Mouse (Mus musculus) cerebellum, adult 18-20 months (tissue): Measurements from ENCODE around the gene Gm49673.
A peak's percentile ranks its signal among the peaks of the same experiment; 100 is the strongest.
"Not testable (repeated sequence)": the region's sequence is repeated elsewhere in the genome, so short reads cannot be mapped to it uniquely, and the experiment has no call there.

Experiments
- DNase-seq, 2 experiments: peaks; one replicate each; pipeline ENCODE4 v3.0.0; 2021

The Gm49673 gene

DNA sequence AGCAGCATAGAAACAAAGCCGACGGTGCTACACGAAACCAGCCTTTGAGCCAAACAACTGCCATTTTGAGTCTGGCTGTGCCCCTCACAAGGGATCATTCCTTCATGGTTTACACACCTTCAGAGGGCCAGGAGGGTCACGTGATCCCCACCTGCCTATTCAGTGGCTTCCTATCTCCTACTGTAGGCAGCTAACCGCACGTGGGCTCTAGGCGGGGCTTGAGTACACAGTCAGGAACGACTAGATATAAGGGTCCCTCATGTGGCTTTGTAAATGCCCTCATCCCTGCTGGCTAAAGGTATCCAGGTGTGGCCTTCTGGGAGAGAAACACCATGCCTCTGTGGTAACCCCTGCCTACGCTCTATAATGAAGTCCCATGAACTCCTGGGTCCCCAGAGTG lies 18.0 kb downstream of the Gm49673 start:
- DNase-seq, result not testable (repeated sequence)

DNA sequence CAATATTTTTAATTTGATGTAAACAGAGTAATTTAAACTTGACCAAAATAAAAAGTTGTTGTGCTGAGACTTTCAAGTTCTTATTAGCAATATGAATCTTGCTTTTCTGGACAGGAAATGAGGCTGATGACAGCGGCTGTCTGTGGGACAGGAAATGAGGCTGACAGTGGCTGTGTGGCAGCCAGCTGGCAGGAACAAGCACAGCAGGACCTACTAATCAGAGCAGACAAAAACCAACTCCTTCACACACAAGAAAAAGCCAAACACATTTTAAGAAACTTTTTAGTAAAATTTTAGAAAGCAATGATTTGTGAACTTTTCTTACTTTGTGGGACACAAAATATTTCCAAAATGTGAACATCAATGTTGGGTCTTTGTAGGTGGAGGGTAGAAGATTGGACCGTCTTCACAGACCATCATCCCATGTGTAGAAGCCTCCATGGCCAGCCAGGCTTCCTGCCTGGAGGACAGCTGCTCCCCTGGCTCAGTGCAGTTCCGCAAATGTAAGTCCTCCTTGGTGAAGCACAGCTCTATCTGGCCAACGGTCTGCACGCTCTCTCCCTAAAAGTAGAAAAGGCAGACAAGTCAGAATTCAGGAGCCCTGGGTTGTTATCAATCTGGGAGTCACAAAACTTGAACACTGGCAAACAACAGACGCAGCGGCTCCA lies 19.1 kb downstream of the Gm49673 start:
- not testable (repeated sequence) for DNase-seq

DNA sequence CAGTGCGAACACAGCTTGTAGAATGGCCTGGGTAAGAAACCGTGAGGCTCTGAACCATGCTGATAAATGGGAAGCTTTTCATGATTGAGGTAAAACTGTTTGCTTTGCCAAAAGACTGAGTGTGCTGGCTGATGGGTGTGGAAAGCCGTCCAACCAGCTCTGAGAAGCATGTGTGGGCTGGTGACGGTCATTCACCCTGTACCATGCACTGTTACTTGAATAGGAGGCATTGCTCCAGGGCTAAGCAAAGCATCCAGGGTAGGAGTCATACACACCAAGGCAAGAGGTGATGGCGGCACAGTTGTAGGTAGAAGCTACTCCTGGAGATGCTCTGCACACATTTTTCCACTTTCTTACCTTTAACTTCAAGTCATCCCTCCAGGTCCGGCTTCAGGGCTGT lies 23.0 kb downstream of the Gm49673 start:
- not testable (repeated sequence) for DNase-seq

DNA sequence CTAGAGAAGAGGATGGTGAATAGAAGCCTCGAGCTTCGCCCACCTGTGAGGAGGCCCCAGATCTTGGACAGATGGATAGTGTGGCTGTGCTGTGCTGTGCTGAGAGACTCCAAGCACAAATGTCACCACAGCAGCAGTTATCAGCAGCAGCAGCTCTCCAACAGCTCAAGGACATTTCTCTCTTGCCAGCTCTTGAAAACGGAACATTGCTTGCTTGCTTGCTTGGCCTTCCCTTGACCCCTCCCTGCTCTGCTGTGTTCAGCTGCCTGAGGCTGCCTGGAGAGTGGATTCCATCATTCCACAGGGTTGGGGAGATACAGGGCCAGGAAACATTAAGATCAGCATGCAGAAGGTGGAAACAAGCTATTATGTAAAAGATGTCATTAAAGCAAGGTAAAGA lies 24.6 kb downstream of the Gm49673 start:
- DNase-seq, result not testable (repeated sequence)

- not testable (repeated sequence) for DNase-seq
These were observed 30.7 kb downstream of the Gm49673 start for GRCm38 (mm10) chr17:8116928-8117327.

- DNase-seq, result not testable (repeated sequence)
These were observed 31.2 kb downstream of the Gm49673 start for GRCm38 (mm10) chr17:8116378-8116777.

DNA sequence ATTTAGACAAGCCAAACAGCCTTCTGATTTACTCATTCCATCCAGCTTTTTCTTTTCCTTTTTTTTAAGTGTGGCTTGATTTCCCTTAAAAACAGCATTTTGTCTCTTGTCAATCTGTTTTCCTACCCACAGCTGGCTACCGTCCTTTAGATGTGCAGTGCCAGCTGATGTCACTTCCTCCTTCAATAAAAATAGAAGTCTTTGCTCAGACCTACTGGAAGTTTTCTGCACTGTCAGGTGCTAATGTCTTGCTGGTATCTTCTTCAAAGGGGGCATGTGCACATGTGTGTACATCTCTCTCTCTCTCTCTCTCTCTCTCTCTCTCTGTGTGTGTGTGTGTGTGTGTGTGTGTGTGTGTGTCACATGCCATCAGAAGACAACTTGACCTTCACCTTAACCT lies 35.4 kb downstream of the Gm49673 start:
- DNase-seq, result not testable (repeated sequence)

DNA sequence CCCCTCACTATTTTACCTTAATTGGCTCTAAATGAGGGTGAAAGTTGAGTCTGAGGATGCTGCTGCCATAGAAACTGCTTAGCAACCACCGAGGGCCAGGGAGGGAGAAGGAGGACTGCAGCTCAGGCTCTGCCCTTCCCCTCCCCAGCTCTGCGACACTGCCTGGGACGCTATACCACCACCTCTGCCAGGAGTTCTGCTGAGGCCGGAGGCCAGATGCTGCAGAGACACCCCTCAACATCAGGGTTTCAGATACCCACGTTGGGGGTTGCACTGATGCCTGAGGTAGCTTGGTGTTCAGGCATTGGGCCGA lies 46.3 kb downstream of the Gm49673 start:
- DNase-seq, result not testable (repeated sequence)

GRCm38 (mm10) chr17:8100405-8101296 lies 46.9 kb downstream of the Gm49673 start:
- DNase-seq, result not testable (repeated sequence)

GRCm38 (mm10) chr17:8096199-8096598 lies 51.4 kb downstream of the Gm49673 start:
- DNase-seq, result not testable (repeated sequence)

DNA sequence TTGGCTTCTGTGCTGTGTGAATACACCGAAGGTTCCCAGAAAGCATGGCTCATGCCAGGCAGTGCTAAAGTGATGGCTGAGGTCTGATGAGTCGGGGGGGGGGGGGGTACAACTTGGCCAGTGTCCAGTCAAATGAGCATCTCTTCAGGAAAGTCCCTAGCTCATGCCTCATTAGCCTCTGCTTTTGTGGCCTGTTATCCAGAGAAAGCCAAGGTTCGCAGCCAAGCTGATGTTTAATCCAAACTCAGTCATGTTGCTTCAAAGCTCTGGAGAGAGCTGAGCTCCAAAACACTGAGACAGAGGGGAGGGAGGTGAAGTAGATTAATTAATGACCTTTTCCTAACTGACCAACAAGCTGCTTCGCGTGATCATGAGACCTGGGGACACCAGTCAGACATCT lies 51.9 kb downstream of the Gm49673 start:
- DNase-seq, result not testable (repeated sequence)

- DNase-seq, result not testable (repeated sequence)
These were observed 54.8 kb downstream of the Gm49673 start for GRCm38 (mm10) chr17:8092537-8093526.

DNA sequence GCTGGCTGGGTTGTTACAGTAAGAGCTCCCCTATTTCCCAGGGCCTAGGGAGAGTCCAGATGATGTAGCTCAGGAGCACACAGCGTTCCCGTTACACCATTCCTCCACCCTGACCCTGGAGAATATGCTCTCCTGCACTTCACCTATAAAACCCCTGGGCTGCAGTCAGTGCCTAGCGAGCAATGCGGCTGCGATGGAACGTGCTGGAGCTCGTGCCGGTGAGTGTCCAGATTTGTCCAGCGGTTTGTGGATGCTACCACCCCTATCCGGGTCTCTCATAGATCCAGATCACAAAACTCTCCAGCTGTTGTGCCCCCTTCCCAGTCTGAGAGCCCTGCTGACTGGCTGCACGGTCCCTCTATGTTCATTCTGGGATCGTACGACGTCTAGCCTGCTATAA lies 56.3 kb downstream of the Gm49673 start:
- DNase-seq, result not testable (repeated sequence)

DNA sequence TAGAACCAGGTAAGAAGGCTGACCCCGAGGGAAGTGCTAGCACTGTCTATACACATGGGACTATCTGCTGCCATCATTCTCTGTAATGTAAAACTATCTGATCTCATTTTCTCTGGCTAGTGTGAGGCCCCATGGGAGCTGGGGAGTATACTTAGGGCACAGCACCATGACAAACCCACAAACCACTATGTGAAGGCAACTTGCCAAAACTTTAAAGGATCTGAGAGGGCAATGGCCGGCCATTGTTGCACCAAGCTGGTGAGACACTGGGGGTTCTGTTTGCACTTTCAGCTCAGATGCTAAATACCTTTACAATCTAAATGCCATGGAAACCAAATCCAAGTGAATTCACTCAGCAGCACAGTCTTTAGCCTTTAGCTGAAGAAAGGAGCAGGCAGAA lies 77.7 kb downstream of the Gm49673 start:
- DNase-seq, result not testable (repeated sequence)

DNA sequence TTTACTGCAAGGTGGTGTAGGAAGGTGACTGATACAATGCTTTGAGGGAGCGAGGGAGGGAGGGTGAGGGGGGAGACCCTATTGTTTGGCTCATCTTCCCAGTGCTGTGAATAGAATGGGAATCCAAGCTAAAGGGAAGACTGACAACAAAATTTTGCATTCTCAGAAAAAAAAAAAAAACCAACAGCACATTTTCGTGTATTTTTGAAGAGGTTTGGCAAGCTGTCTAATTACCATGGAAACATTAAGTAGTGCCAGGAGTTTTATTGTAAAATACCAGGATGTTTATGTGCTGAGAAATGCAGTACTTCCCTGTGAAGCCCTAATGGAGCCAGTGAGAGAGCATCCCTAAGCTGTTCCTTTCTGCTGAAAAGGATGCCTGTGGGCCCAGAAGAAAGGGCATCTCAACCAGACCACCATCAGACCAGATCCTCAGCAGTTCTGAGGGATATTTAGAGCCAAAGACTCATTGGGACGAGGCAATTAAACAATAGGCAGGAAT lies 90.9 kb downstream of the Gm49673 start:
- DNase-seq, result not testable (repeated sequence)

DNA sequence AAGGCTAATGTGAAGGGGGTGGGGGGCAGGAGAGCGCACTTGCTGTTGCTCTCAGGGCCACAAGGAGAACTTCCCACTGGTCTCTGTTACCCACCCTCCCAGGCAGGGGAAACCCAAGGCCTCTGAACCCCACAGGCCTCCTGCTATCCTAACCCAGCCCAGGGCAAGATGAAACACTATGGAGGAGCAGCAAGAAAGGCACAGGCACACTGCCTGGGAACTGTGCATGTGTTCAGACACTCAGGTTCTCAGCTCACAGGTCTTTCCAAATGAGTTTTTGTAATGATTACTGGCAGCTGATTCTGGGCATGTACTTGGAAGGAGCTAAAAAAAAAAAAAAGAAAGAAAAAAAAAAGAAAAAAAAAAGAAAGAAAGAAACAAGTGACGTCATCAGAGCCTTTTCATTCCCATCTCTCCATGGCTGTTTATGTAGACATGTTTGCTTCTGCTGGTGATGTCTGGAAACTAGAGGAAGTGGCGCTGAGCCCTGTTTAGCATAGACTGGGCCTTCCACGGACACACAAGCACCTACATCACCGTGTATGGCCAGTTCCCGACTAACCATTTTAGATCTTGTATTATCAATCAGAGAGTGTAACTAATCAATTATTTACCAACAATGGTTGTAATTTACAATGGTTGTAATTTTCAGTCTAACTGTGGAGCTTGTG lies 91.5 kb downstream of the Gm49673 start:
- not testable (repeated sequence) for DNase-seq

GRCm38 (mm10) chr17:8051247-8051646 lies 96.3 kb downstream of the Gm49673 start:
- DNase-seq, result peak; percentile 83 to 85

DNA sequence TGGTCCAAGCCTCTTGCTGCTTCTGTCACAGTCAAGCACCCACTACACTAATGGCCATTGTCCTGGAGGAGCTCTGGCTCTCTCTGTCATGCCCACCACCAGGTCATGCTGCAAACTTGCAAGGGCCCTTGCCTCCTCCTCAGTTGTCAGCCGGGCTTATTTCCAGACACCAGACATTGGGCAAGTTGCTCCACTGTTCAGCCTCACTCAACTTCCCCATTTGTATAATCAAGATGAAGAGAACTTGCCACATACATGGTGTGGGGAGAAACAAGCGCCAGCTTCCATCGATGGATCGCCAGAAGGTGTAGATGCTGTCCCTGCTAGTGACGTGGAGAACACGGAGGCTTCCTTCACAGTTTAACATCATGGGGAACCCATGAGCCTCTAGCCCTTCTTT lies 97.4 kb downstream of the Gm49673 start:
- DNase-seq, result not testable (repeated sequence)

GRCm38 (mm10) chr17:8046178-8046577 lies 101.4 kb downstream of the Gm49673 start:
- DNase-seq, result peak; percentile 59 to 64

- not testable (repeated sequence) for DNase-seq
These were observed 106.4 kb downstream of the Gm49673 start for GRCm38 (mm10) chr17:8041197-8041596.

- DNase-seq, result not testable (repeated sequence)
These were observed 107.5 kb downstream of the Gm49673 start for GRCm38 (mm10) chr17:8039916-8040635.
